Mouse (Mus musculus) midbrain, embryonic 13.5 days (tissue): ENCODE results near the gene Spata4. TPM values are rescaled to one million over a fixed set of nuclear protein-coding genes. Genes with fewer than 3 reads are reported as not detected.

Experiments
- ATAC-seq: fragments of 200-750 bp; cut with Nextera tagmentation; 2 replicates; pipeline ENCODE4 v1.8.0; 2017; ENCODE audit warnings: mild to moderate bottlenecking, moderate TSS enrichment, moderate library complexity
- H3K27ac ChIP-seq: fragments of 300-500 bp; sonication (generic); 2 replicates; pipeline ENCODE4 v1.5.1; 2015; ENCODE audit warnings: inconsistent platforms, mild to moderate bottlenecking, moderate library complexity
- H3K27me3 ChIP-seq: fragments of 300-500 bp; sonication (generic); 2 replicates; pipeline ENCODE4 v1.6.1; 2015; ENCODE audit warnings: mild to moderate bottlenecking, inconsistent platforms
- H3K36me3 ChIP-seq: fragments of 300-500 bp; sonication (generic); 2 replicates; pipeline ENCODE4 v1.6.1; 2015; ENCODE audit warnings: mild to moderate bottlenecking, inconsistent platforms
- H3K4me1 ChIP-seq: fragments of 300-500 bp; sonication (generic); replicated peaks from 2 replicates; pipeline ENCODE4 v1.6.1; 2015; ENCODE audit warnings: inconsistent platforms
- H3K4me2 ChIP-seq: fragments of 300-500 bp; sonication (generic); replicated peaks from 2 replicates; pipeline ENCODE4 v1.6.1; 2015; ENCODE audit warnings: moderate library complexity, mild to moderate bottlenecking, inconsistent platforms
- H3K4me3 ChIP-seq: fragments of 300-500 bp; sonication (generic); replicated peaks from 2 replicates; pipeline ENCODE4 v1.5.1; 2015; ENCODE audit warnings: mild to moderate bottlenecking, inconsistent platforms
- H3K9ac ChIP-seq: fragments of 300-500 bp; sonication (generic); replicated peaks from 2 replicates; pipeline ENCODE4 v1.6.1; 2015; ENCODE audit warnings: mild to moderate bottlenecking, inconsistent platforms
- H3K9me3 ChIP-seq: fragments of 300-500 bp; sonication (generic); 2 replicates; pipeline ENCODE4 v1.6.1; 2016; ENCODE audit warnings: mild to moderate bottlenecking, inconsistent platforms
- WGBS: fragments of 180-500 bp; shearing (Covaris S2); methylation state at CpG from one replicate; pipeline ENCODE4 v1.1.7; 2015; 5-methylcytosine and 5-hydroxymethylcytosine counted together
- polyA plus RNA-seq: library from polyadenylated mRNA; unstranded; fragments of >200 nt; fragmentation: Nextera tagmentation; extraction: Ambion mirVana; gene quantifications from 2 replicates; pipeline ENCODE4 v1.2.1, GENCODE M21; 2015

Spata4 gene
- 0.30 and 0.32 TPM in 2 replicates for polyA plus RNA-seq

GRCm38 (mm10) chr8:54600671-54601251 is at the start of gene Spata4:
Spata4 (plus strand) TSS chr8:54600781.
- Histone ChIP-seq H3K4me3 (peak within 1 kb of the TSS; percentile 39), H3K36me3 (no peaks in the 10 kb centered on the region), H3K27me3 (no peaks in the 10 kb centered on the region), H3K4me2 (peak within 1 kb of the TSS; percentile 68), H3K4me1 (peaks cover 8% of the 10 kb centered on the region), H3K9me3 (no peaks in the 10 kb centered on the region), H3K9ac (peak within 1 kb of the TSS; percentile 64), H3K27ac (peak within 1 kb of the TSS; percentile 47; the same call in 1 of the 2 replicates)
- peak; percentile 96 for ATAC-seq
- WGBS: 5% methylated on average over 21 of the region's 21 CpGs

GRCm38 (mm10) chr8:54554921-54555320 is 45.7 kb upstream of the Spata4 start:
- H3K4me1 ChIP-seq: no peaks in the 10 kb centered on the region
- 84% methylated on average over 2 of the region's 2 CpGs for WGBS
- H3K9ac ChIP-seq: no peak overlapping the region
- H3K27me3 ChIP-seq: no peaks in the 10 kb centered on the region
- H3K4me2 ChIP-seq: no peak overlapping the region
- no peaks in the 10 kb centered on the region for H3K36me3 ChIP-seq
- no peak for ATAC-seq
- H3K27ac ChIP-seq: no peak overlapping the region
- H3K4me3 ChIP-seq: no peak overlapping the region
- H3K9me3 ChIP-seq: no peaks in the 10 kb centered on the region

GRCm38 (mm10) chr8:54562137-54562536 is 38.4 kb upstream of the Spata4 start:
- no peak overlapping the region for H3K9ac ChIP-seq
- H3K27ac ChIP-seq: no peak overlapping the region
- H3K4me2 ChIP-seq: no peak overlapping the region
- H3K4me1 ChIP-seq: no peaks in the 10 kb centered on the region
- ATAC-seq: no peak
- H3K27me3 ChIP-seq: no peaks in the 10 kb centered on the region
- 88% methylated on average over 4 of the region's 4 CpGs for WGBS
- no peaks in the 10 kb centered on the region for H3K9me3 ChIP-seq
- H3K4me3 ChIP-seq: no peak overlapping the region
- H3K36me3 ChIP-seq: no peaks in the 10 kb centered on the region

- Histone ChIP-seq H3K27ac (no peak overlapping the region), H3K4me2 (no peak overlapping the region), H3K9ac (no peak overlapping the region), H3K4me3 (no peak overlapping the region), H3K27me3 (no peaks in the 10 kb centered on the region), H3K4me1 (no peaks in the 10 kb centered on the region), H3K9me3 (no peaks in the 10 kb centered on the region), H3K36me3 (no peaks in the 10 kb centered on the region)
- ATAC-seq: no peak
- WGBS: 92% methylated on average over 1 of the region's 1 CpGs
These were observed 35.4 kb upstream of the Spata4 start for GRCm38 (mm10) chr8:54565181-54565580.

GRCm38 (mm10) chr8:54565603-54566260 is 34.8 kb upstream of the Spata4 start:
- H3K27ac ChIP-seq: no peak overlapping the region
- H3K4me1 ChIP-seq: no peaks in the 10 kb centered on the region
- no peak overlapping the region for H3K9ac ChIP-seq
- no peaks in the 10 kb centered on the region for H3K27me3 ChIP-seq
- no peaks in the 10 kb centered on the region for H3K36me3 ChIP-seq
- H3K4me3 ChIP-seq: no peak overlapping the region
- no peaks in the 10 kb centered on the region for H3K9me3 ChIP-seq
- no peak for ATAC-seq
- WGBS: 91% methylated on average over 7 of the region's 7 CpGs
- no peak overlapping the region for H3K4me2 ChIP-seq

GRCm38 (mm10) chr8:54567168-54567567 is 33.4 kb upstream of the Spata4 start:
- Histone ChIP-seq H3K36me3 (no peaks in the 10 kb centered on the region), H3K4me1 (no peaks in the 10 kb centered on the region), H3K4me2 (no peak overlapping the region), H3K9me3 (no peaks in the 10 kb centered on the region), H3K27me3 (no peaks in the 10 kb centered on the region), H3K27ac (no peak overlapping the region), H3K9ac (no peak overlapping the region), H3K4me3 (no peak overlapping the region)
- ATAC-seq: no peak
- WGBS: 80% methylated on average over 2 of the region's 2 CpGs

GRCm38 (mm10) chr8:54570618-54571609 is 29.7 kb upstream of the Spata4 start:
- H3K9ac ChIP-seq: no peak overlapping the region
- 68% methylated on average over 15 of the region's 15 CpGs for WGBS
- H3K4me3 ChIP-seq: no peak overlapping the region
- H3K4me1 ChIP-seq: no peaks in the 10 kb centered on the region
- no peak for ATAC-seq
- no peaks in the 10 kb centered on the region for H3K36me3 ChIP-seq
- no peak overlapping the region for H3K27ac ChIP-seq
- H3K4me2 ChIP-seq: no peak overlapping the region
- no peaks in the 10 kb centered on the region for H3K9me3 ChIP-seq
- no peaks in the 10 kb centered on the region for H3K27me3 ChIP-seq

GRCm38 (mm10) chr8:54581436-54581835 is 19.1 kb upstream of the Spata4 start:
- Histone ChIP-seq H3K4me2 (no peak overlapping the region), H3K27me3 (no peaks in the 10 kb centered on the region), H3K9ac (no peak overlapping the region), H3K4me3 (no peak overlapping the region), H3K36me3 (no peaks in the 10 kb centered on the region), H3K4me1 (no peaks in the 10 kb centered on the region), H3K9me3 (no peaks in the 10 kb centered on the region), H3K27ac (no peak overlapping the region)
- no peak for ATAC-seq
- WGBS: 89% methylated on average over 3 of the region's 3 CpGs

GRCm38 (mm10) chr8:54582886-54583285 is 17.7 kb upstream of the Spata4 start:
- no peak overlapping the region for H3K4me2 ChIP-seq
- WGBS: 65% methylated on average over 1 of the region's 1 CpGs
- ATAC-seq: 0 out of 2 replicates have a peak, but pooled peaks have one; percentile 53

GRCm38 (mm10) chr8:54594634-54595033 is 5.9 kb upstream of the Spata4 start:
- Histone ChIP-seq H3K4me1 (peaks cover 11% of the 10 kb centered on the region), H3K4me2 (peak overlapping the region; percentile 19; the same call in 1 of the 2 replicates), H3K9ac (no peak overlapping the region), H3K27ac (no peak overlapping the region), H3K9me3 (no peaks in the 10 kb centered on the region), H3K36me3 (no peaks in the 10 kb centered on the region), H3K4me3 (no peak overlapping the region), H3K27me3 (no peaks in the 10 kb centered on the region)
- ATAC-seq: peak; percentile 55; the same call in 1 of the 2 replicates
- 65% methylated on average over 5 of the region's 5 CpGs for WGBS

More at GRCm38 (mm10) chr8:54582886-54583285, 17.7 kb upstream of the Spata4 start:
- H3K4me1 ChIP-seq: no peaks in the 10 kb centered on the region
- no peaks in the 10 kb centered on the region for H3K27me3 ChIP-seq
- H3K4me3 ChIP-seq: no peak overlapping the region
- H3K9ac ChIP-seq: no peak overlapping the region
- H3K27ac ChIP-seq: no peak overlapping the region
- no peaks in the 10 kb centered on the region for H3K9me3 ChIP-seq
- no peaks in the 10 kb centered on the region for H3K36me3 ChIP-seq

- H3K27ac ChIP-seq: no peak overlapping the region
- ATAC-seq: no peak
These were observed 4.5 kb upstream of the Spata4 start for GRCm38 (mm10) chr8:54596051-54596450.

GRCm38 (mm10) chr8:54596940-54597339 is 3.6 kb upstream of the Spata4 start:
- 96% methylated on average over 2 of the region's 2 CpGs for WGBS
- Histone ChIP-seq H3K27ac (no peak overlapping the region), H3K9ac (no peak overlapping the region), H3K27me3 (no peaks in the 10 kb centered on the region), H3K4me2 (no peak overlapping the region), H3K4me3 (no peak overlapping the region), H3K36me3 (no peaks in the 10 kb centered on the region), H3K9me3 (no peaks in the 10 kb centered on the region), H3K4me1 (peaks cover 19% of the 10 kb centered on the region)
- no peak for ATAC-seq

More at GRCm38 (mm10) chr8:54596051-54596450, 4.5 kb upstream of the Spata4 start:
- Histone ChIP-seq H3K4me2 (no peak overlapping the region), H3K9me3 (no peaks in the 10 kb centered on the region), H3K4me1 (peaks cover 19% of the 10 kb centered on the region), H3K9ac (no peak overlapping the region), H3K27me3 (no peaks in the 10 kb centered on the region), H3K4me3 (no peak overlapping the region), H3K36me3 (no peaks in the 10 kb centered on the region)
- 52% methylated on average over 2 of the region's 2 CpGs for WGBS
